24 mouse cellular contexts compared by ENCODE assay signal in the genomic region with DNA sequence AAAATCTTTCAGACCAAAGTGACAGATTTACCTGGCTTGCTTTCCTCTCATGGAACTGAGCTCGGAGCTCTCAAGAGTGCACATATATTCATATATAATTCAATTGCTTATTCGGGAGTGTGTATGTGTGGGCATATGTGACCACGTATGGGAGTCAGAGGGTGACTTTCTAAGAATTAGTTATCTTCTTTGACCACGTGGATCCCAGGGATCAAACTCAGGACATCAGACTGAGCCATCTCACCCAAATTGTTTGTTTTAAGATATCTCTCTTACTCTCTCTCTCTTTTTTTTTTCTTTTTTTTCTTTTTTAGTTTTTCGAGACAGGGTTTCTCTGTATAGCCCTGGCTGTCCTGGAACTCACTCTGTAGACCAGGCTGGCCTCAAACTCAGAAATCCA. TPM values are rescaled to one million over a fixed set of nuclear protein-coding genes. Genes with fewer than 3 reads are reported as not detected.
DNase-seq lines count a peak whose midpoint lies in the region; ATAC-seq and TF ChIP-seq lines count a peak whose summit lies in the region.
"Had no signal": no experiment of that assay in that cellular context is flagged by ENCODE, and none has a peak within 500 bp of the region (broad histone marks: within the 10 kb centered on the region; RNA-seq: fewer than 3 reads in every experiment).

No protein-coding gene starts in this region.

- peak overlapping the region; percentile 97 for H3K4me2 ChIP-seq in liver, embryonic 13.5 days
- no peak overlapping the region; the same call in 1 of the 2 replicates for H3K4me2 ChIP-seq in liver, embryonic 11.5 days
- H3K4me2 ChIP-seq in liver, postnatal 0 days (ENCODE audit: low read depth, low read length), result no peak overlapping the region

- H3K36me3 ChIP-seq in liver, embryonic 13.5 days, result peaks cover 8% of the 10 kb centered on the region; the same call in 1 of the 2 replicates
- no peaks in the 10 kb centered on the region for H3K36me3 ChIP-seq in liver, embryonic 11.5 days (ENCODE audit: control insufficient read depth, insufficient read depth, low read length)
- peaks cover 3% of the 10 kb centered on the region for H3K36me3 ChIP-seq in liver, postnatal 0 days (replicated peaks; ENCODE audit: insufficient read depth, low read length)
- H3K36me3 ChIP-seq: embryonic facial prominence, embryonic 15.5 days; forebrain, embryonic 15.5 days had no signal

- DNase-seq in liver, embryonic 13.5 days, result no peak
- no peak for DNase-seq in liver, embryonic 11.5 days (ENCODE audit: low spot score)
- DNase-seq in induced T-regulatory cell, adult 2 months (ENCODE audit: low read depth), result peak; percentile 19
- DNase-seq in liver, postnatal 0 days, result no peak
- DNase-seq in ovary, postnatal 36 days (ENCODE audit: low spot score), result no peak
- DNase-seq in natural killer cell, adult 2 months (ENCODE audit: low spot score in 2 of 2), result no peak
- DNase-seq: adrenal gland, adult 8-10 months; adrenal gland, postnatal 25 days; cerebellum, adult 18-20 months; cerebellum, adult 9-10 months; cerebellum, postnatal 14 days; gastrocnemius, postnatal 36 days; heart, adult 2 months; heart, postnatal 14 days; heart, postnatal 4 days had no signal

- 0 out of 2 replicates have a peak overlapping the region, but pooled peaks have one; percentile 93 for H3K9ac ChIP-seq in liver, embryonic 13.5 days
- no peak overlapping the region for H3K9ac ChIP-seq in liver, embryonic 11.5 days (ENCODE audit: low read depth, low read length)
- H3K9ac ChIP-seq in liver, postnatal 0 days (replicated peaks), result no peak overlapping the region
- H3K9ac ChIP-seq: embryonic facial prominence, embryonic 12.5 days; embryonic facial prominence, embryonic 15.5 days; forebrain, embryonic 15.5 days; hindbrain, embryonic 14.5 days had no signal

- H3K4me1 ChIP-seq in liver, embryonic 13.5 days (replicated peaks), result peaks cover 79% of the 10 kb centered on the region
- H3K4me1 ChIP-seq in liver, embryonic 11.5 days (replicated peaks; ENCODE audit: control insufficient read depth, insufficient read depth, low read length), result peaks cover 29% of the 10 kb centered on the region
- H3K4me1 ChIP-seq in liver, postnatal 0 days (ENCODE audit: insufficient read depth), result peaks cover 40% of the 10 kb centered on the region

- TF ChIP-seq CTCF in liver, postnatal 0 days (IDR thresholded peaks at IDR 0.05; ENCODE audit: low read depth), result no peak

- H3K27me3 ChIP-seq in liver, embryonic 13.5 days, result no peaks in the 10 kb centered on the region
- 0 out of 2 replicates have a peak, but pooled peaks cover 4% of the 10 kb centered on the region for H3K27me3 ChIP-seq in liver, embryonic 11.5 days (replicated peaks; ENCODE audit: control insufficient read depth, insufficient read depth, low read length)
- no peaks in the 10 kb centered on the region for H3K27me3 ChIP-seq in liver, postnatal 0 days (ENCODE audit: insufficient read depth, low read length)
- H3K27me3 ChIP-seq: embryonic facial prominence, embryonic 12.5 days; embryonic facial prominence, embryonic 15.5 days; forebrain, embryonic 15.5 days; heart, embryonic 13.5 days had no signal

- WGBS in liver, embryonic 13.5 days (ENCODE audit: insufficient replicate concordance), result 21% methylated on average over 5 of the region's 5 CpGs
- 47% methylated on average over 5 of the region's 5 CpGs for WGBS in liver, embryonic 11.5 days
- 51% methylated on average over 5 of the region's 5 CpGs for WGBS in liver, postnatal 0 days (ENCODE audit: insufficient replicate concordance)

- H3K4me3 ChIP-seq in liver, embryonic 13.5 days (replicated peaks), result no peak overlapping the region
- H3K4me3 ChIP-seq in liver, embryonic 11.5 days (ENCODE audit: low read depth, low read length), result no peak overlapping the region
- no peak overlapping the region for H3K4me3 ChIP-seq in liver, postnatal 0 days (ENCODE audit: low read depth, low read length)

- H3K27ac ChIP-seq in liver, embryonic 13.5 days, result peak overlapping the region; percentile 97; the same call in 1 of the 2 replicates
- no peak overlapping the region for H3K27ac ChIP-seq in liver, embryonic 11.5 days (ENCODE audit: low read depth, low read length)
- no peak overlapping the region for H3K27ac ChIP-seq in liver, postnatal 0 days (ENCODE audit: low read depth)
- H3K27ac ChIP-seq: embryonic facial prominence, embryonic 12.5 days; forebrain, embryonic 15.5 days; hindbrain, embryonic 14.5 days; hindbrain, postnatal 0 days had no signal

- no peaks in the 10 kb centered on the region for H3K9me3 ChIP-seq in liver, embryonic 13.5 days (replicated peaks)
- no peaks in the 10 kb centered on the region for H3K9me3 ChIP-seq in liver, embryonic 11.5 days (ENCODE audit: control insufficient read depth, low read length)
- no peaks in the 10 kb centered on the region for H3K9me3 ChIP-seq in liver, postnatal 0 days (ENCODE audit: low read length)
- H3K9me3 ChIP-seq: embryonic facial prominence, embryonic 12.5 days; embryonic facial prominence, embryonic 15.5 days; forebrain, embryonic 15.5 days; heart, embryonic 10.5 days; heart, embryonic 13.5 days had no signal

- peak; percentile 58 for TF ChIP-seq EP300 in liver, postnatal 0 days (IDR thresholded peaks at IDR 0.05; ENCODE audit: low read depth)

- ATAC-seq in liver, embryonic 13.5 days (ENCODE audit: low read depth), result no peak
- ATAC-seq in liver, embryonic 11.5 days (replicated peaks; ENCODE audit: low FRiP score), result no peak
- no peak for ATAC-seq in liver, postnatal 0 days
- ATAC-seq: activated CD4-positive, CD25-positive, alpha-beta regulatory T cell, adult 4 months; CD4-positive, CD25-positive, alpha-beta regulatory T cell, adult 4 months; forebrain, embryonic 15.5 days; hindbrain, postnatal 0 days had no signal

RNA-seq across cellular contexts. Expression of gene Ier3, which starts 1.4 kb away (rescaled TPM):
- polyA plus RNA-seq in liver, embryonic 13.5 days (2015; fragmentation: Nextera tagmentation; extraction: Ambion mirVana), result 21.6 and 23.2 TPM in 2 replicates
- 9.4 and 9.9 TPM in 2 replicates for polyA plus RNA-seq in liver, embryonic 11.5 days (2014; fragmentation: Nextera tagmentation; extraction: Ambion mirVana)
- 15.4 and 18.6 TPM in 2 replicates for polyA plus RNA-seq in liver, postnatal 0 days (2015; fragmentation: Nextera tagmentation; extraction: Ambion mirVana)

RNA-seq across cellular contexts. Expression of gene Flot1, which starts 2.9 kb away (rescaled TPM):
- 38.2 and 38.5 TPM in 2 replicates for polyA plus RNA-seq in liver, embryonic 13.5 days (2015; fragmentation: Nextera tagmentation; extraction: Ambion mirVana)
- polyA plus RNA-seq in liver, embryonic 11.5 days (2014; fragmentation: Nextera tagmentation; extraction: Ambion mirVana), result 59.3 and 67.8 TPM in 2 replicates
- polyA plus RNA-seq in liver, postnatal 0 days (2015; fragmentation: Nextera tagmentation; extraction: Ambion mirVana), result 25.9 and 31.3 TPM in 2 replicates

RNA-seq across cellular contexts. Expression of gene Tubb5, which starts 18.0 kb away (rescaled TPM):
- 520 and 547 TPM in 2 replicates for polyA plus RNA-seq in liver, embryonic 13.5 days (2015; fragmentation: Nextera tagmentation; extraction: Ambion mirVana)
- polyA plus RNA-seq in liver, embryonic 11.5 days (2014; fragmentation: Nextera tagmentation; extraction: Ambion mirVana), result 843 and 854 TPM in 2 replicates
- polyA plus RNA-seq in liver, postnatal 0 days (2015; fragmentation: Nextera tagmentation; extraction: Ambion mirVana), result 198 and 213 TPM in 2 replicates

RNA-seq across cellular contexts. Expression of gene Mdc1, which starts 21.2 kb away (rescaled TPM):
- polyA plus RNA-seq in liver, embryonic 13.5 days (2015; fragmentation: Nextera tagmentation; extraction: Ambion mirVana), result 8.0 and 8.8 TPM in 2 replicates
- polyA plus RNA-seq in liver, embryonic 11.5 days (2014; fragmentation: Nextera tagmentation; extraction: Ambion mirVana), result 19.6 and 23.3 TPM in 2 replicates
- 2.5 and 3.3 TPM in 2 replicates for polyA plus RNA-seq in liver, postnatal 0 days (2015; fragmentation: Nextera tagmentation; extraction: Ambion mirVana)

RNA-seq across cellular contexts. Expression of gene Nrm, which starts 41.0 kb away (rescaled TPM):
- 23.0 and 25.4 TPM in 2 replicates for polyA plus RNA-seq in liver, embryonic 13.5 days (2015; fragmentation: Nextera tagmentation; extraction: Ambion mirVana)
- 40.9 and 45.4 TPM in 2 replicates for polyA plus RNA-seq in liver, embryonic 11.5 days (2014; fragmentation: Nextera tagmentation; extraction: Ambion mirVana)
- polyA plus RNA-seq in liver, postnatal 0 days (2015; fragmentation: Nextera tagmentation; extraction: Ambion mirVana), result 15.5 and 15.8 TPM in 2 replicates
